Mouse (Mus musculus) heart, postnatal 0 days (tissue): ENCODE measurements around the gene Nup62.

Experiments
- CTCF ChIP-seq: IDR thresholded peaks from 2 replicates; pipeline ENCODE4 v1.5.1; 2016; ENCODE audit warnings: antibody characterized with exemption, control low read depth, low read depth
- EP300 ChIP-seq: IDR thresholded peaks from 2 replicates; pipeline ENCODE4 v1.6.1; 2016; ENCODE audit warnings: antibody characterized with exemption, low read depth

DNA sequence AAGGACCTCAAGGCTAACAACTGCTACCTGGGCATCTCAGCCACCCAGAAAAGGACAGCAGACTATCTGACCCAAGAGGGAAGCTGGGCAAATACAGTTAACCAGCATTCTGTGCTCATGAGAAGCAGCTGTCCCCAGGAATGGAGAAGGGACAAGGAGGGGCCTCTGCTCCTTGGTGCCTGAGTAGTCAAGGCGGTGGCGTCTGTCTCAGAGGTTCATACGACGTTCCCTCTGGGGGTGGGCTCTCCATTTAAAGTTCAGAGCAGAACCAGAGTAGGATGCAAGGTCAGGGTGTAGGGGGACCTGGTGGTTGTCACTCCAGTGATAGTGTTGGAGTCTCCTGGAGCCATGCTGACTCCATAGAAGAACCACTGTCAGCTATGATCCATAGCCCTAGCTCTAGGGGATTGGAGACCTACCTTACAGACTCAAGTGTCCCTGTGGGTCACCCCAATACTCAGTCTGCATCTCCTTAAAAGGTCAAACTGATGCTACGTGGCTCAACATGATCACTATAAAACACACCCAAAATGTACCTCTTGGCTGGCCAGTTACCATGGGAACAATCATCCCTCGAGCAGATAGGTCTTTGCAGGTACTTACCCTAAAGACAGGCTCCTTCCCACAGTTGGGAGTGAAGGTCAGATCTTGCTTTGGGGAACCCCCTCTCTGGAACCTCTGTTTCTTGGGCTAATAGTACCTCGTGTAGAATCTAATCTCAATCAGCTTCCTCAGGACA lies 4.9 kb upstream of the Nup62 start:
- TF ChIP-seq CTCF (no peak), EP300 (no peak)
